In the genomic region with DNA sequence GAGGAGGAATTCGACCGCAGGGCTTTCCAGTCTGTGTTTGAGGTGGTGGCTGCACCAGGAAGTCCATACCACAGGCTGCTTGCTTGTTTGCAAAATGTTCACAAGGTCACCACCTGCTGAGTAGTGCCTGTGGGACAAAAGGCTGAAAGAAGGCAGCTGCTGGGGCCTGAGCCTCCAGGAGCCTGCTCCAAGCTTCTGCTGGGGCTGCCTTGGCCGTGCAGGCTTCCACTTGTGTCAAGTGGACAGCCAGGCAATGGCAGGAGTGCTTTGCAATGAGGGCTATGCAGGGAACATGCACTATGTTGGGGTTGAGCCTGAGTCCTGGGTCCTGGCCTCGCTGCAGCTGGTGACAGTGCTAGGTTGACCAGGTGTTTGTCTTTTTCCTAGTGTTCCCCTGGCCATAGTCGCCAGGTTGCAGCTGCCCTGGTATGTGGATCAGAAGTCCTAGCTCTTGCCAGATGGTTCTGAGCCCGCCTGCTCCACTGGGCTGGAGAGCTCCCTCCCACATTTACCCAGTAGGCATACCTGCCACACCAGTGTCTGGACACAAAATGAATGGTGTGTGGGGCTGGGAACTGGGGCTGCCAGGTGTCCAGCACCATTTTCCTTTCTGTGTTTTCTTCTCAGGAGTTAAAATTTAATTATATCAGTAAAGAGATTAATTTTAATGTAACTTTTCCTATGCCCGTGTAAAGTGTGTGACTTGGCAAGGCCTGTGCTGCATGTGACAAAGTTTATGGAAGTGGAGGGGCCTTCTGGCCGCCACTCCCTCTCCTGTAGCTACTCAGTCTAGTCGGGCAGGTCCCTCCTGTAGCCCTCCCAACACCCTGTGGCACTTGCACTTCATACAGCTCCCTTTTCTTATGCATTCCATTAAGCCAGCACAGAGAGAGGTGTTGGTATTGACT, we compare ENCODE assay signal across 11 mouse cellular contexts. TPM values are rescaled to one million over a fixed set of nuclear protein-coding genes. Genes with fewer than 3 reads are reported as not detected.
DNase-seq lines count a peak whose midpoint lies in the region; ATAC-seq lines count a peak whose summit lies in the region.
"Had no signal": no experiment of that assay in that cellular context is flagged by ENCODE, and none has a peak within 500 bp of the region (broad histone marks: within the 10 kb centered on the region; RNA-seq: fewer than 3 reads in every experiment).

No protein-coding gene starts in this region.

- peak; percentile 25 for DNase-seq in kidney, adult 11 months
- DNase-seq in kidney, postnatal 4 days: no peak
- peak; percentile 45 to 65 for DNase-seq in thymus, adult 18-20 months
- no peak for DNase-seq in adrenal gland, postnatal 10 days
- DNase-seq in left cerebral cortex, postnatal 4 days: no peak
- DNase-seq in gastrocnemius, postnatal 10 days: no peak

- peaks cover 12% of the 10 kb centered on the region for H3K4me1 ChIP-seq in heart, embryonic 16.5 days (ENCODE audit: control insufficient read depth, insufficient read depth, low read length)
- peaks cover 29% of the 10 kb centered on the region for H3K4me1 ChIP-seq in liver, embryonic 16.5 days (ENCODE audit: control insufficient read depth, low read depth, low read length)
- H3K4me1 ChIP-seq: embryonic facial prominence, embryonic 12.5 days had no signal

- peaks cover 29% of the 10 kb centered on the region for H3K36me3 ChIP-seq in heart, embryonic 16.5 days (ENCODE audit: control insufficient read depth, insufficient read depth)
- H3K36me3 ChIP-seq in liver, embryonic 16.5 days (ENCODE audit: control insufficient read depth, insufficient read depth): peaks cover 21% of the 10 kb centered on the region

- H3K27me3 ChIP-seq in heart, embryonic 16.5 days (ENCODE audit: control insufficient read depth, insufficient read depth, low read length): no peaks in the 10 kb centered on the region
- no peaks in the 10 kb centered on the region for H3K27me3 ChIP-seq in liver, embryonic 16.5 days (ENCODE audit: control insufficient read depth, insufficient read depth, low read depth, low read length)
- H3K27me3 ChIP-seq: embryonic facial prominence, embryonic 12.5 days; neural tube, embryonic 13.5 days had no signal

- H3K4me3 ChIP-seq in heart, embryonic 16.5 days (ENCODE audit: low read length): no peak overlapping the region
- no peak overlapping the region for H3K4me3 ChIP-seq in liver, embryonic 16.5 days (ENCODE audit: low read depth, low read length)
- H3K4me3 ChIP-seq: embryonic facial prominence, embryonic 12.5 days; layer of hippocampus, adult 2 months; neural tube, embryonic 13.5 days had no signal

- peak overlapping the region; percentile 29; the same call in 1 of the 2 replicates for H3K27ac ChIP-seq in heart, embryonic 16.5 days (ENCODE audit: low read length)
- peak overlapping the region; percentile 91 for H3K27ac ChIP-seq in liver, embryonic 16.5 days (ENCODE audit: low read length)
- H3K27ac ChIP-seq: embryonic facial prominence, embryonic 12.5 days; layer of hippocampus, adult 2 months; neural tube, embryonic 13.5 days had no signal

- intact Hi-C loops in left cerebral cortex, postnatal 4 days (cut with DNase I): no loop called here

- WGBS in heart, embryonic 16.5 days: 60% methylated on average over 9 of the region's 9 CpGs
- WGBS in liver, embryonic 16.5 days (ENCODE audit: insufficient replicate concordance): 73% methylated on average over 9 of the region's 9 CpGs

- no peak overlapping the region for H3K9ac ChIP-seq in heart, embryonic 16.5 days (ENCODE audit: low read length)
- H3K9ac ChIP-seq in liver, embryonic 16.5 days (ENCODE audit: low read depth, low read length): no peak overlapping the region; the same call in 1 of the 2 replicates
- H3K9ac ChIP-seq: embryonic facial prominence, embryonic 12.5 days; neural tube, embryonic 13.5 days had no signal

- ATAC-seq in heart, embryonic 16.5 days (replicated peaks; ENCODE audit: extremely low read depth, insufficient read depth, low FRiP score): no peak; the same call in 1 of the 2 replicates
- no peak for ATAC-seq in liver, embryonic 16.5 days (ENCODE audit: low read depth)

- no peak overlapping the region for H3K4me2 ChIP-seq in heart, embryonic 16.5 days (ENCODE audit: low read depth, low read length)
- H3K4me2 ChIP-seq in liver, embryonic 16.5 days (ENCODE audit: low read depth, low read length): no peak overlapping the region
- H3K4me2 ChIP-seq: embryonic facial prominence, embryonic 12.5 days; neural tube, embryonic 13.5 days had no signal

- no peaks in the 10 kb centered on the region for H3K9me3 ChIP-seq in heart, embryonic 16.5 days (replicated peaks; ENCODE audit: control insufficient read depth, low read length)
- H3K9me3 ChIP-seq in liver, embryonic 16.5 days (replicated peaks; ENCODE audit: control insufficient read depth, low read length): no peaks in the 10 kb centered on the region
- H3K9me3 ChIP-seq: embryonic facial prominence, embryonic 12.5 days; neural tube, embryonic 13.5 days had no signal

RNA-seq across cellular contexts. Expression of gene Msantd1, which starts 1.2 kb away (rescaled TPM):
- 0.30 and 0.69 TPM in 2 replicates for polyA plus RNA-seq in heart, embryonic 16.5 days (2015; fragmentation: Nextera tagmentation; extraction: Ambion mirVana)
- polyA plus RNA-seq in liver, embryonic 16.5 days (2015; fragmentation: Nextera tagmentation; extraction: Ambion mirVana): 0.09 and 0.37 TPM in 2 replicates
- total RNA-seq in adrenal gland, postnatal 10 days (2021): 1 to 10 TPM; 1.1 TPM
- 10 to 100 TPM; 19.8 to 21.1 TPM for total RNA-seq in left cerebral cortex, postnatal 4 days (2021)
- under 1 TPM; 0.14 to 0.97 TPM for total RNA-seq in gastrocnemius, postnatal 10 days (2021)

RNA-seq across cellular contexts. Expression of gene Rgs12, which starts 40.3 kb away (rescaled TPM):
- 30.0 and 34.2 TPM in 2 replicates for polyA plus RNA-seq in heart, embryonic 16.5 days (2015; fragmentation: Nextera tagmentation; extraction: Ambion mirVana)
- polyA plus RNA-seq in liver, embryonic 16.5 days (2015; fragmentation: Nextera tagmentation; extraction: Ambion mirVana): 15.7 and 16.2 TPM in 2 replicates
- total RNA-seq in adrenal gland, postnatal 10 days (2021): 10 to 100 TPM; 27.9 to 42.1 TPM
- total RNA-seq in left cerebral cortex, postnatal 4 days (2021): 10 to 100 TPM; 62.9 TPM
- total RNA-seq in gastrocnemius, postnatal 10 days (2021): 10 to 100 TPM; 13.7 to 16.6 TPM

Comparison
In these comparisons a context has a peak if more than half of its experiments do, and no peak if none do; other contexts are left out.
1. DNase-seq: peak in kidney, adult 11 months (single experiment) and thymus, adult 18-20 months (2 of 2); none in kidney, postnatal 4 days (0 of 2), adrenal gland, postnatal 10 days (single experiment), left cerebral cortex, postnatal 4 days (single experiment) and gastrocnemius, postnatal 10 days (single experiment).
2. RNA of gene Msantd1, which starts 1.2 kb away (total RNA-seq): 19.8 to 21.1 TPM in left cerebral cortex, postnatal 4 days; 1.1 TPM in adrenal gland, postnatal 10 days and 0.14 to 0.97 TPM in gastrocnemius, postnatal 10 days; every median in the first group is over 10 times any median in the second.